Mouse (Mus musculus) neural tube, embryonic 10.5 days (tissue): ENCODE data around the gene Stoml1.
"Not testable (repeated sequence)": the region's sequence is repeated elsewhere in the genome, so short reads cannot be mapped to it uniquely, and the experiment has no call there.

Experiments used
- DNase-seq: peaks from one replicate; pipeline ENCODE4 v3.0.0-alpha.2; 2017; ENCODE audit warnings: low spot score; ENCODE audit errors: extremely low spot score

Stoml1 gene

GRCm38 (mm10) chr9:58271551-58271950 lies 18.6 kb downstream of the Stoml1 start:
- DNase-seq = not testable (repeated sequence)

GRCm38 (mm10) chr9:58272068-58272541 lies 19.1 kb downstream of the Stoml1 start:
- DNase-seq = no peak

GRCm38 (mm10) chr9:58272855-58273254 lies 19.9 kb downstream of the Stoml1 start:
- no peak for DNase-seq

- no peak for DNase-seq
Measured at GRCm38 (mm10) chr9:58274101-58274604, 21.2 kb downstream of the Stoml1 start.

- DNase-seq = no peak
Measured at GRCm38 (mm10) chr9:58274626-58275025, 21.7 kb downstream of the Stoml1 start.

- DNase-seq = peak; percentile 27
Measured at GRCm38 (mm10) chr9:58275115-58275774, 22.3 kb downstream of the Stoml1 start.

- DNase-seq = no peak
Measured at GRCm38 (mm10) chr9:58275797-58276196, 22.8 kb downstream of the Stoml1 start.

GRCm38 (mm10) chr9:58276346-58276745 lies 23.4 kb downstream of the Stoml1 start:
- no peak for DNase-seq

GRCm38 (mm10) chr9:58278313-58278712 lies 25.3 kb downstream of the Stoml1 start:
- DNase-seq = no peak

GRCm38 (mm10) chr9:58278821-58279723 lies 26.1 kb downstream of the Stoml1 start:
- no peak for DNase-seq

- no peak for DNase-seq
Measured at GRCm38 (mm10) chr9:58279780-58280179, 26.8 kb downstream of the Stoml1 start.

GRCm38 (mm10) chr9:58280259-58281109 lies 27.5 kb downstream of the Stoml1 start:
- DNase-seq = peak; percentile 68

GRCm38 (mm10) chr9:58281597-58281996 lies 28.6 kb downstream of the Stoml1 start:
- peak; percentile 38 for DNase-seq

GRCm38 (mm10) chr9:58283431-58283830 lies 30.5 kb downstream of the Stoml1 start:
- DNase-seq = no peak

GRCm38 (mm10) chr9:58289090-58289489 lies 36.1 kb downstream of the Stoml1 start:
- no peak for DNase-seq

GRCm38 (mm10) chr9:58289901-58290300 lies 36.9 kb downstream of the Stoml1 start:
- no peak for DNase-seq

GRCm38 (mm10) chr9:58294527-58294926 lies 41.6 kb downstream of the Stoml1 start:
- DNase-seq = no peak

GRCm38 (mm10) chr9:58295345-58295744 lies 42.4 kb downstream of the Stoml1 start:
- DNase-seq = no peak

GRCm38 (mm10) chr9:58295766-58296361 lies 42.9 kb downstream of the Stoml1 start:
- peak; percentile 53 for DNase-seq

- no peak for DNase-seq
Measured at GRCm38 (mm10) chr9:58297065-58297464, 44.1 kb downstream of the Stoml1 start.

- DNase-seq = no peak
Measured at GRCm38 (mm10) chr9:58297961-58298477, 45.1 kb downstream of the Stoml1 start.
